Mouse (Mus musculus) cerebellum, postnatal 36 days (tissue): ENCODE measurements at regions not wholly inside any gene's neighbourhood (a gene's known extent, or its start where the extent isn't known, plus 50 kb on each side); places are given as distances from the start of the nearest gene placed in this dataset.

Experiments
- DNase-seq, 2 experiments: peaks; one replicate each; pipeline ENCODE4 v3.0.0; 2021 to 2022; ENCODE audit warnings: mixed read lengths in 2 of 2

- DNase-seq = peak in 1 of 2 experiments; percentile 16
These were observed 52.9 kb upstream of the Tcl1b2 start for GRCm38 (mm10) chr12:105092730-105093440.

GRCm38 (mm10) chr12:105093509-105093908 is 52.3 kb upstream of the Tcl1b2 start:
- no peak for DNase-seq
